Mouse (Mus musculus): ENCODE measurements at regions not wholly inside any gene's neighbourhood (a gene's known extent, or its start where the extent isn't known, plus 50 kb on each side); places are given as distances from the start of the nearest gene placed in this dataset.

GRCm38 (mm10) chr12:17493810-17494209 lies 50.8 kb upstream of the Odc1 start:
- Histone ChIP-seq H3K9ac (replicated peaks; ENCODE audit: low read depth, low read length) (no peak overlapping the region), H3K36me3 (ENCODE audit: control insufficient read depth, insufficient read depth, low read length) (no peaks in the 10 kb centered on the region), H3K9me3 (ENCODE audit: control insufficient read depth, low read depth, low read length) (no peaks in the 10 kb centered on the region), H3K4me3 (ENCODE audit: low read depth, low read length) (no peak overlapping the region), H3K27me3 (ENCODE audit: control insufficient read depth, insufficient read depth, low read length) (no peaks in the 10 kb centered on the region), H3K4me1 (ENCODE audit: control insufficient read depth, insufficient read depth, low read length) (peaks cover 23% of the 10 kb centered on the region; the same call in 1 of the 2 replicates), H3K27ac (ENCODE audit: low read length) (peak overlapping the region; percentile 49; the same call in 1 of the 2 replicates), H3K4me2 (replicated peaks; ENCODE audit: low read depth, low read length) (no peak overlapping the region)
- WGBS = 12% methylated on average over 3 of the region's 3 CpGs
- peak; percentile 70; the same call in 1 of the 2 replicates for ATAC-seq (ENCODE audit: insufficient number of reproducible peaks, insufficient read depth, low FRiP score, low read depth)
